Mouse (Mus musculus): ENCODE data around the gene Celf2.

The Celf2 gene

DNA sequence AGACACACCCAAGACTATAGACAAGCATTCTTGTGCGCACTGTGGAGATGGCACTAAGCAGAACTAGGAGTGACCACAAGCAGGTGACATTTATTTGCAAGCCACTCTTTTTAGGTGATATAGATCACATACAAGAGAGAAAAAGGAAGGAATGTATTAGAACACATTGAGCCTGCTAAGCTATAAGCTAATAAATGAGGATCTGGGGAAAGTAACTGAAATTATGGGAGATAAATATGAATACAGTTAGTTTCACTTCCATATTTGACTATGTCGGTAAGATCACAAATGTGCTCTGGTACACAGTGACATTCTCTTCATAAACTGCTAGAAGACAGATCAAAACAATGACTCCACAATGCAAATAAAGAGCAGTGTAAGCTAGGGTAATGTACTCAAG, 952.5 kb downstream of the Celf2 start:
- DNase-seq (ENCODE audit: low read depth, low spot score): no peak

DNA sequence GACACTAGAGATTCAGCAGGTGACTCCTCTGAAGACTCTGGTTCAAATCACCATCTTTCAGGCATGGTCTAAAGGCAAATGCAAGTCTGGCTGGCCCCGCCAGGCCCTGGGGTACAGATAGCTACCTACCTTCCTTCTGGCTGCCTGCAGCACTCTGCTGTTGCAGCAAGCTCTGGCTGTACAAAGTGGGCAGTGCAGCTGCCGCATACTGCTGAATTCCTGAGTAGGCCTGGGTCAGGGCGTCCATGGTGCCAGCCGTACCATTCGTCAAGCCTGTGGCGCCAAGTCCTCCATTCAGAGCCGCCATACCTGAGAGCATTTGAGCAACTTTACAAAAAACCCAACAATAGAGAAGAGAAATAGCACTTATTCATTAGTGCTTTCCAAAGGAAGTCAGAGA, 955.7 kb downstream of the Celf2 start:
- no peak for DNase-seq (ENCODE audit: low read depth, low spot score)

DNA sequence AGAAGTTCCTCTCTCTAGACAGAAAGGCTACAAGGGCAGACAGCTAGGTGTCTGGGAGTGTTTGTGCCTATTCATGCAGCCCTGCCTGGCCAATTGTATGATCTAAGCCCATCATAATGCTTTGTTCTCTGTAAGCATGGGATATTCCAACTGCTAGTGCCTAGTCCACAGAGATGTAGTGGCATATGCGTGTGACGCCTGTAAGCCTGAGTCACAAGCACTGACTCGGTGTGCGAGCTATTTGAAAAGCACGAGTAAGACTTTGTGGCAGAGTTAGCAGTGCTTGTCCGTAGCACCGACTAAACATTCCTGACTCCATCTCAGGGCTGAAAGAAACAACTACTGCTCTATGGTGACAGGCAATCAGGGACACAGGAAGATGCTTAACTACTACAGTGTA, 960.1 kb downstream of the Celf2 start:
- no peak for DNase-seq (ENCODE audit: low read depth, low spot score)

DNA sequence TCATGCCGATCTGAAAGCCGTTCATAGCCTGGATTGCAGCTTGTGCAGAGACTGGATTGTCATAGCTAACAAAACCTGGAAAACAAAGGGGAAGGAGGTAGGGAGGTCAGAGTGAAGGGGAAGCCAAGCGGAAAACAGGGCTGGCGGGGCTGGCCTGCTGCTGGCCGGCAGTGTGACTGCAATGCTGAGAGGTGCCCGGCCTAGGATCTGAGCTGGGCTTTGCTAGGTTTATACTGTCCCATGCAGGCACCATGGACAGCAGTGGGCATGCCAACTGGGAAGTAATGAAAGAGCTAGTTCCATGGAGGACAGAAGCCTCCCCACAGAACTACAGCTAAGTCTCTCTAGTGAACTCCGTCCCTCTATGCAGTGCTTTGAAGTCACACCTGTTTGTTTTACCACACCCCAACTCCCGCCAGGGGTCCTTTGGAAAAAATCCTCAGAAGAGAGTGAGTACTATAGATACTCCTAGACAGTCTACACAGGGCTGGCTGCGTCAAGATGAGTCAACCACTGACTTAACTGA, 962.2 kb downstream of the Celf2 start:
- peak; percentile 7 for DNase-seq (ENCODE audit: low read depth, low spot score)

DNA sequence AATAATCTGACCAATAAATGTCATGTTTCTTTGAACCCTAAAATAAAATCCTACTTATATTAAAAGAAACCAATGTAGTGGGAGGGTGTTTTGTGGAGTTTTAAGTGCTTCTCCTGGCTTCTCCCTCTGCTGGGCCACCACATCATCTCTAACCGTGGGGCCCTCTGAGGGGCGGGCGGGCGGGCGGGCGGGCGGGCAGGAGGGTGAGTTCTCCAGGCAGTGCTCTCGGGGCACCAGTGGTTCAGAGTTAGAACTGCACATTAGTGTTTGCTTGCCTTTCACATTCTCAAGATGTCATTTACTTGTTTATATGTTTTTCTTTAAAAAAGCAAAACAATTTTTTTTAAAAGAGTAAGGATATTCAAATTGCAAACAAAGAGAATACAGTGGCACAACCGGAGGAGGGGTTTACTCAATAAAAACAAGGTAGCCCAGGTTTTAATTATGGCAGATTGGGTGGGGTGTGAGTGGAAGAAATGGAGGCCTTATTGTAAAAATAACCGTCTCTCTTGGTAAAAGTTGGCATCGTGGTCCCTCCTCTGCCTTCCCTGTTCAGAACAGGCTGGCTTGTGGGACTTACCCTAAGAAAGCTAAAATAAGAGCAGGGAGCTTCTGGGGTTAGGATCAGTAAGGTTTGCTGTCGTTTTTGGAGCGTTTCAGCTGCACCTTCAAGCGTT, 962.8 kb downstream of the Celf2 start:
- no peak for DNase-seq (ENCODE audit: low read depth, low spot score)

DNA sequence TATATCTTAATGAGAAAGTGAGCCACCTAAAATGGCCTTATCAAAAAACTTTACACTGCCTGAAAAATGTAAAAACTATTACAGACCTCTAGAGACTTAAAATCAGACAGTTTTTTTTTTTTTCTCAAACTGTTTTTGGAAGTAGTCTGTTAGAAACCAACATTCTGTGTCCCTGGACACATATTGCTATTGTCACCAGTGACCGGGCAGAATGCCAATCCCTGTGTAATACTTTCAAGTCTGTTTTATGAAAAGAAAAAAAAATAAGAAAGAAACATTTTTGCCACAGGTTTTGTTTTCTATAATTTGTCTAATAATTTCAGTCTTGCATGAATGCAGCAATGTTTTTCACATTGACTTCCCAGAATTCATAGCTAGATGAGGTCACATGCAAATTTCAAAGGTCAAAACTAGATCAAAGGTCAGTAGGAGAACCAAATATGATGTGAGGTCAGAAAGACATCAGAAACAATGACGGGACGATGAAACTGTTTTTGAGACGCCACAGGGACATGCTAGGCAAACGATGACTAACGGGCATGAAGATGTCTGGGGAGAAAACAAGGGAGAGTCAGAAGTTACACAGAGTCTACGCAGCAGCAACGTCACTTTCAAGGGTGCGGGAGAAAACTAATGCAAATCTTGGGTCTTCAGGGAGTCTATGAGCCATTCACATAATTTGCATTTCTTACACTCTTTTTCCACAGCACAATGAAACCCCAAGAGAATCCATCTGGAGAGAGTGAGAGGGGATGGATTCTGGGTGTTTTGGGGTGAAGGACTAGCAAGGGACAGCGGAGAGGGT, 964.0 kb downstream of the Celf2 start:
- no peak for DNase-seq (ENCODE audit: low read depth, low spot score)

DNA sequence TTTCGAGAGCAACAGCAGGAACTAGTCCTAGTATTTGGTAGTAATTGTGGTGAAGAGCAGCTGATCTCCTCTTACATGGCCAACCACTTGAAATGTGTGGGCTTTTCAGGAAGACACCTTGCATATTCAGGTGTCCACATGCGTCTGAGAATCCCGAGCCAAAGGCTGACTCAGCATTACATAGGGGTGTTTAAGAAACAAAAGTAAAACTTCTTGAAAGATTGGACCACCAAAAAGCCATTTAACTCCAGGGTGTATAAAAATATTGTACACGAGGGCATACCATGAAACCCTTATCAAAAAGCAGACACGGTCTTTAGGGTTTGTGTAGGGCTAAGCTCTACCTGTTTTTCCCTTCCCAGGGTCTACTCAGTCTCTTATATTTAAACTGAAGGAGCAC, 965.7 kb downstream of the Celf2 start:
- no peak for DNase-seq (ENCODE audit: low read depth, low spot score)

DNA sequence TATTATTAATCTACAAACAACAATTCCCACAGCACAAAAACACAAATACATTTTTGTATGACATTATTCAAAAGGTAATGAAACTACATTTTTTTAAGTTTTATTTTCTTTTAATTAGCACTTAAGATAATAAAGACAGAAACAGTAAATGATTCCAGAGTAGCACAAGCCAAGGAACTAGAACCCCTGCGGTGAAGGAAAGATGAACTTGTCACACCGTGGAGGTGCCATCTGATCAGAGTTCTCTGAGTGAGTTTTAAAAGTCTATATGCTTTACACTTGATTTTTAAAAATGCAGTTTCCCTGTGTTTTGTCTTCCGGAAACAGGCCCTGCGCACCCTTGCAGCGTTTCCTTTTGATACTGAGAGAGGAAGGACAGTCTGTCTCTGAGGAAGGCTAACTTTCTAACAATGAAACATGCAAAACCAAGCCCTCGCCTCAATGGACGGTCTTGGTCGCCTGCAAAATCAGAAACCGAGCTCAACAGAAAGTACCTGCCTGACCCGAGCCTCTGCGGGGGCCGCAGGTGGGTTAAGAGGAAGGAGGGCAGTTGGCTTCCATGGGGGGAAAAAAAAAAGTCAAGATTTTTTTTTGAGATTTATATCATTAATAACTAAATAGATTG, 966.7 kb downstream of the Celf2 start:
- no peak for DNase-seq (ENCODE audit: low read depth, low spot score)

DNA sequence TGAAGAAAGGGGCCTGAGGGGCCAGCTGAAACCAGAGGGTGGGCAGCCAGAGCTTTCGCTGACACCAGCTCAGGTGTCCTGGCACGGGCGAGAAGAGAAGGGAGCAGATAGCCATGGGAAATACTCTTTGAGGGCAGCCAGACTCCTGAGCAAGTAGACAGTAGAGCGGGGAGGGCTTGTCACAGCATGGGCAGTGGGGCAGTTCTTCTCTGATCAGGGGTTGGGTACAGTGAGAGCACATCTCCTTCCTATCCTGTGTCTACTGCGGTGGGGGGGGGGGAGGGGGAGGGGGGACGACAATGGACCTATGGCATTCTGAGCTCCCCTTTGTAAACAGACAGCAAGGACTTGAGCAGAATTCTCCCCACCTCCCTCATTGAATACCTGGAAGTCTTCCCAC, 968.5 kb downstream of the Celf2 start:
- DNase-seq (ENCODE audit: low read depth, low spot score): no peak

DNA sequence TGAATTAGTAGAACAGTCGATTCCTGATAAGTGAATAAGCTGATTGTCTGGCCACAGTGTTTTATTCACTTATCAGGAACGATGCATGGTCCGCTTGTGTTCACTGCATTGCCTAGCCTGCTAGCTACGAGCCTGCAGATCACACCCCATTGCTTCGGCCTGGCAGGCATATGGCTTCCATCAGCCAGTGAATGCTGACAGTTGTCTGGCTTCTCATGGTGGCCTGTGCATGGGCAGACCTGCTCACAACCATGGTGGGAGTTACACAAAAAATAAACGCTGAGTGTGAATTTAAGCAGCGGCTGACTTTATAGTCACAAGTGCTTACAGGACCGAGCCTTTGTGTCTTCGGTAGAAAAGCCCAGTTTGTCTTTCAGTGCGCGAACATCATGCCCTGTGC, 969.3 kb downstream of the Celf2 start:
- no peak for DNase-seq (ENCODE audit: low read depth, low spot score)

DNA sequence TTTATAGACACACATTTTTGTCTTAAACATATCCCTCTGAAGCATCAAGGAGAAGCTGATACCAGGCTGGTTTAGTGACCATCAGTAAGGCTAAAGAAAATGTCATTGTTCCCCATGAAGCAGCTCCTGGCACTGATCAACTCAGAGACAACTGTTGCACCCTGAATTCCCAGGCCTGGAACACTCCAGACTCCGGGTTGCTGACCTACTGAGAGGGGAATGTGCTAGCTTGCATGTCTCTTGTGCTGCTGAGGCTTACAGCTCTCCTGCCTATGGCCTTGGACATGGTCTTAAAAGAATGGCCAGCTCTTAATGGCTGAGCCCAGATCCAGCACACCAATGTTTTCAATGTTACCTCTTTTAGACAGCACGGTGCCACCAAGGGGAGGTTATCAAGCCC, 970.9 kb downstream of the Celf2 start:
- DNase-seq (ENCODE audit: low read depth, low spot score): no peak

DNA sequence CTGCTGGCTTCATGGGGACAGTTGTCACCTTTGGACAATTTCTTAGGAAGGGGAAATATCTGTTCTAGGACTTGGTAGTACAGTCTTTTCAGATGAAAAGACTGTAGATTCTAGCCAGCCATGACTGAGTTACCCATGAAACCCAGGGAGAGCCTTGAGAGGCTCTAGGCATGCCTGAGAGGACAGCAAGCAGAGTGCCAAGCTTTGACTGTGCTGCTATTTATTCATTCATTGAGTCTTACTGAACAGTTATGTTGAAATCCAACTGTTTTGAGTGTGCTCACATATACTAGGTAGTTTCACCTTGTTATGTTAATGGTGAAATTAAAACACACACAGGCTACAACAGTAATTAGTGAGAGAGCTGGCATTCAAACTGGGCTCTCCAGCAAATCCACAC, 971.3 kb downstream of the Celf2 start:
- DNase-seq (ENCODE audit: low read depth, low spot score): no peak

DNA sequence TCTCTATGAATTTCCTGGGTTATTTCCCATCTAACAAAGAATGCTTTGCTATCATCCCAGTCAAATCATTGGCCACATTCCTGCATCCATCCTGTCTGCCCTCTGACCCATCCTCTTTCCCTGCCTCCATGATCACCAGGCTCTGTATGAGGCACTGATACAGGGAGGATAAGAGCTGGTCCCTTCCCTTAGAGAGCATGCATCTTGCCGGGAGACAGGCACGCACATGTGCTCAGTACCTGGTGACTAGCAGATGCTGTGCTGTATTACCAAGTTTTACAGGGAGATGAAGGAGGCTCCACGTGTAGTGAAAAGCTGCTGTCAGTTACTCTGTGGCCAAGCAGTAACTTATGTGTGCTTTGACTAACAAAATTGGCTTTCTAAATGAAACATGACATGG, 972.0 kb downstream of the Celf2 start:
- no peak for DNase-seq (ENCODE audit: low read depth, low spot score)

DNA sequence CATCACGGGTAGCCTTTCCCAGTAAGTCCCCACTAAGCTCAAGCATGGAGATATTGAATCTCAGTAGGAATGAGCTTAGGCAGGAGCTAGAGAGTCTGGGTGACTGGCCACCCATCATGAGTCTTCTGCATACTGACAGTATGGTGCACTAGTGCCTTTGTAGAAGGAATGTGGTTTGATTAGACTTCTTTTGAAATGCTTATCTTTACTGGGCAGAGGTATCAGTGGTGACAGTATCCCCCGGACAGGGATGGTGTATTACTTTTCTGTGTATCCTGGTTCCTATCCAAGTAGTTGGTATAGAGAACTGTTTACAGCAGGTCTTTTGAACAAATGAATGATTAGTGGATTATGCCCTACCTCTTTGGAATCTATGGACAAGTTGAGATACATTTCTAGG, 973.0 kb downstream of the Celf2 start:
- no peak for DNase-seq (ENCODE audit: low read depth, low spot score)

DNA sequence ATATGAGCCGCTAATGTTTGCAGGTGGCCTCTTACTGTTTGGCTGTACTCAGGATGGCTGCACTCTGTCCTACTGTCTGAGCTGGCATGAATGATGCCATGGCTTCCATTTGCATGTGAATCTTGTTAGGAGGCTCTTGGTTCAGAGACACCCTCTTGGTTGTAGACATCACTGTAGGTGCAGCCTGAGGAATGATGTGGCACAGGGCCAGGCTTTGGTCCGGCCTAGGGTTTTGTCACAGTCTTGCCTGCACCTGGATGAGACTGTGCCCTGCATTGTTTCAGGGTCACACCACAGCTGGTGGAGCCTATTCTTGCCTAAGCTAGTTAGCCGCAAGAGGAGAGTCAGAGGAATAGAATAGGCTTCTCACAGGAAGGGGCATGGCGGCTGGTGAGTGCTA, 977.0 kb downstream of the Celf2 start:
- no peak for DNase-seq (ENCODE audit: low read depth, low spot score)

DNA sequence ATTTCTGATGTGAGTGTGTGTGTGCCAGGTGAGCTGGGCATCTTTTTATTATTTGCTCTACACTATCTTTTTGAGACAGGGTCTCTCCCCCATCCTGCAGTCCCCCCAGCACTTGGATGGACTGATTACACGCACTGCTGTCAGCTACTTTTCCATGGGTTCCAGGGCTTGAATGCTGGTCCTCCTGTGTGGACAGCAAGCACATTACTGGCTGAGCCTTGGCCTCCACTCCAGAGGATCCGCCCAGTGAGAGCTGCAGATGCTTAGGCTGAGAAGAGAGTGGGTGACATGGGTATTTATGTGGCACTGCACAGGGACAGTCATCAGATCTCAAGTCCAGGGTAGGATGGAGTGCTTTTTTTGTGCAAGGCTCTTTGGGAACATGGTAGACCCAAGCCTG, 981.3 kb downstream of the Celf2 start:
- DNase-seq (ENCODE audit: low read depth, low spot score): no peak

DNA sequence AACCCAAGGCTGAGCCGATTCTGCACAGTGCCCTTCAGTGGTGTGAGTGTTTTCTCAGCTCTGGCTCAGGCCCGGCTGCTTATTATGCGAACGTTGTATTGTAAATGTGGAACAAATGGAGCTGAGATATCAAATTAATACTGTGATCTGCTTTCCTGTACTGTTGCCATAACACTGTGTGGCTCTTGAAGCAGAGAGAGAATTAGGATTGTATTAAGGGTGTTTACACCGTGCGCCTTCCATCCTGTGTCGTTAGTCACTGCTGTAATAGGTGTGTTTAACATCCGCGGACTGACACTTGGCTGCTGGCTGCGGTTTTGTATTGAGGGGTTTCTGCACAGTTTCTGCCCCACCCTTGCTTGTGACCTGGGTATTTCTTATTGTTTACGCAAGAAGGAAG, 982.5 kb downstream of the Celf2 start:
- DNase-seq (ENCODE audit: low read depth, low spot score): no peak

DNA sequence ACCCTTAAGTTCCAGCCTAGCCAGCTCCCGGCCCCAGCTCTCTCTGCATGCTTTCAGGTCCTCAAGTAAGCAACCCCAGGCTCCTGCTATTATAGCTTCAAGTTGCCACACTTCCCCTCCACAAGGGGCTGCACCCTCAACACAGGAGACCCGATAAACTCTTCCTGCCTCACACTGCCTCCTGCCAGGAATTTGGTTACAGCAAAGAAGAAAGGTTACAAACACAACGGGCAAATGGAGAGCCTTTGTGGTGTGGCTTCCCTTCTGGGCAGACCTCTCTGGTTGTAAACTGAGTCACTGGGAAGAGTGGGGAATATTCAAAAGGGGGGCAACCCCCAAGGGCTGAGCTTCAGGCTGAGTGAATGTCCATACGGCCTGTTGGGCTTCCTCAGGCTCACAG, 983.1 kb downstream of the Celf2 start:
- no peak for DNase-seq (ENCODE audit: low read depth, low spot score)

DNA sequence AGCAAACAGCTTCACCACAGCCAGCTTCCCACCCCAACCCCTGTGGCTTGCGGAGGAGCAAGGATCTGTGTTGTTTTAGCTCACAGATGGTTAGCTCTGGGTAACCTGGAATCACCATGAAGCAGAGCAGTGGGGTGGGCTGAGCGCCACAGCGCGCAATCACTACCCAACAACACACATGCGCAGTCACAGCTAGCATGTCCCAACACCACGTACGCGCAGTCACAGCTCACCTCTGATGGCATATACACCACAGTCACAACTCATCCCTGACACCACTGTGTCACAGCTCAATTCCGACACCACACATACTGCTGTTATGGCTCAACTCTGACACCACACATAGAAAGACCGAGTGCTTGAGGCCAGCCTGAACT, 985.5 kb downstream of the Celf2 start:
- DNase-seq (ENCODE audit: low read depth, low spot score): no peak

DNA sequence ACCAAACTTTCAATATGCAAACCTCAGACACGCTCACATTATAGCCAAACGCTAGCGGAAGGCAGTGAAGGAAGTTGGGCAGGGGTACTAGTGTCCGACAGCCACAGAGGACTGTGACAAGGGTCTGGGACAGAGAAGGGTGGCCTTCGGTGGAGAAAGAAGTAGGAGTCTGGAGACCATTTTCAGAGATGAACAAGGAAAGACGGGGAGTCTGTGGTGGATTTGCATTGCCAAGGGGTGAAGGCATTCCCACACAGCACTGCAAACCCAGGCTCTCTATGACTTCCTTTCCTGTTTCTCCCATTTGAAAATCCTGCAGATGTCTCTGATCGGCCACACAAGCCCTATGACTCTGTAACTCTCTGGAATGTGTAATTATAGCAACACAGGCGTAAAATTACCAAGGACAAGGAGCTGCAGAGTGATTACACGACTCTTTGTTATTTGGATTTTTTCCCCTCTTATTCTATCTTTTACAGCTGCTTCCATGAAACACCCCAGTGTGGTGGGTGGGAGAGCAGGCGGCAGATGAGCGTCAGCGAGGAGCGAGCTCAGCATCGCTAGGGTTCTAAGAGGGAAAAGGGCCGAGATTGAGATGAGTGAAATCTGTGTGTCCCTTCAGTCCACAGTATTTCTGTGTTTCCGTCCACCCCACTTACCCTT, 986.0 kb downstream of the Celf2 start:
- no peak for DNase-seq (ENCODE audit: low read depth, low spot score)

DNA sequence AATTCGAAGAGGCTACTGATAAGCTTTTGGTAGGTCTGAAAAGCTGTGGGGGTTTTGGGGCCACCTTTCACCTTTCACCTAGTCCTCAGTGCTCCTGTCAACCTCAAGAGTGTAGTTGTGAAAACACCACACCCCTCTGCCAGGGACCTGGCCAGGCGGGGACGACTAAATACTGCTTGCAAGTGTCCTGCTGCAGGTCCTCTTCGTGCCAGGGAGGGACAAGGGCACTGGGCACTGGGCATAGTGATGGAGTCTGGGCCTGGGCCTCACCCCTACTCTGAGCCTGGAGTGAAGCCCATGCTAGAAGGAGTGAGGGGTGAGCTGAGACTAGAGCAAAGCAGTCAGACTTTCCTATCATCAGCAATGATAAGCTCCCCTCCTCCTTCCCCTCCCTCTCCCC, 987.0 kb downstream of the Celf2 start:
- DNase-seq (ENCODE audit: low read depth, low spot score): no peak

DNA sequence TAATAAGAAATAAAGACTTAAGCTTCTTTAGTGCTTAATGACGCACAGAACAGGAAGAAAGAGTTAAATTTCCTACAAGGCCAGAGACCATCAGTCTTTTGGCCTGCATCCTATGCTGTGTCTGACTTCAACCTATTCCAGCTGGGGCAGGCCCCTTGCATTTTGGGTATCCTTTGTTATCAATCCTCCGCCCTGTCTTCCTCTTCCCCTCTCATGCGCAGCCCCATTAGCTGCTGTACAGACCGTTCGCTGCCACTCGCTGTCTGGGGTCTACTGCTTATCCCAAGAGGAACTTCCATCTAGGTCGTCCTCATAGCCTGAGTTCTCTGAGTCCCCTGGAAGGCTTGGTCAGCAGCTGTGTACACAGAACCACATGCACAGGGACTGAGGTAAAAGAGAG, 996.2 kb downstream of the Celf2 start:
- DNase-seq (ENCODE audit: low read depth, low spot score): no peak
